Mouse (Mus musculus) liver, postnatal 0 days (tissue): ENCODE measurements around the gene Mrpl46. TPM values are rescaled to one million over a fixed set of nuclear protein-coding genes. Genes with fewer than 3 reads are reported as not detected.
A peak's percentile ranks its signal among the peaks of the same experiment; 100 is the strongest.

Source experiments
- ATAC-seq: fragments of 200-750 bp; cut with Nextera tagmentation; 2 replicates; pipeline ENCODE4 v1.8.0; 2017; ENCODE audit warnings: mild to moderate bottlenecking, moderate library complexity
- DNase-seq: peaks from one replicate; pipeline ENCODE4 v3.0.0-alpha.2; 2016
- H3K27ac ChIP-seq: fragments of 300-500 bp; sonication (generic); 2 replicates; pipeline ENCODE4 v1.5.1; 2014; ENCODE audit warnings: antibody characterized with exemption, moderate library complexity, mild to moderate bottlenecking, low read depth
- H3K27me3 ChIP-seq: fragments of 300-500 bp; sonication (generic); 2 replicates; pipeline ENCODE4 v1.6.1; 2014; ENCODE audit warnings: low read length, control low read depth, mixed read lengths; ENCODE audit not compliant: insufficient read depth
- H3K36me3 ChIP-seq: fragments of 300-500 bp; sonication (generic); replicated peaks from 2 replicates; pipeline ENCODE4 v1.6.1; 2014; ENCODE audit warnings: mild to moderate bottlenecking, control low read depth, low read length, moderate library complexity, mixed read lengths; ENCODE audit not compliant: insufficient read depth
- H3K4me1 ChIP-seq: fragments of 300-500 bp; sonication (generic); 2 replicates; pipeline ENCODE4 v1.6.1; 2014; ENCODE audit warnings: antibody characterized with exemption, mild to moderate bottlenecking, control low read depth; ENCODE audit not compliant: insufficient read depth
- H3K4me2 ChIP-seq: fragments of 300-500 bp; sonication (generic); 2 replicates; pipeline ENCODE4 v1.6.1; 2014; ENCODE audit warnings: low read depth, mild to moderate bottlenecking, low read length, moderate library complexity, mixed read lengths
- H3K4me3 ChIP-seq: fragments of 300-500 bp; sonication (generic); 2 replicates; pipeline ENCODE4 v1.5.1; 2014; ENCODE audit warnings: low read depth, low read length
- H3K9ac ChIP-seq: fragments of 300-500 bp; sonication (generic); replicated peaks from 2 replicates; pipeline ENCODE4 v1.6.1; 2014; ENCODE audit warnings: mild to moderate bottlenecking, moderate library complexity
- H3K9me3 ChIP-seq: fragments of 300-500 bp; sonication (generic); 2 replicates; pipeline ENCODE4 v1.6.1; 2016; ENCODE audit warnings: mild to moderate bottlenecking, control low read depth, low read length, mixed read lengths
- CTCF ChIP-seq: sonication (generic); IDR thresholded peaks from 2 replicates; pipeline ENCODE4 v1.5.1; 2016; ENCODE audit warnings: antibody characterized with exemption, low read depth
- EP300 ChIP-seq: IDR thresholded peaks from 2 replicates; pipeline ENCODE4 v1.6.1; 2016; ENCODE audit warnings: antibody characterized with exemption, low read depth, mild to moderate bottlenecking
- WGBS: fragments of 180-500 bp; shearing (Covaris S2); extraction: QIAGEN DNeasy Blood & Tissue Kit; methylation state at CpG from one replicate; pipeline ENCODE4 v1.1.7; 2014; ENCODE audit not compliant: insufficient replicate concordance; 5-methylcytosine and 5-hydroxymethylcytosine counted together
- polyA plus RNA-seq: library from polyadenylated mRNA; unstranded; fragments of >200 nt; fragmentation: Nextera tagmentation; extraction: Ambion mirVana; gene quantifications from 2 replicates; pipeline ENCODE4 v1.2.1, GENCODE M21; 2015

Gene Mrpl46
- polyA plus RNA-seq, 1 experiment from 2014 or later, result 36.8 TPM

DNA sequence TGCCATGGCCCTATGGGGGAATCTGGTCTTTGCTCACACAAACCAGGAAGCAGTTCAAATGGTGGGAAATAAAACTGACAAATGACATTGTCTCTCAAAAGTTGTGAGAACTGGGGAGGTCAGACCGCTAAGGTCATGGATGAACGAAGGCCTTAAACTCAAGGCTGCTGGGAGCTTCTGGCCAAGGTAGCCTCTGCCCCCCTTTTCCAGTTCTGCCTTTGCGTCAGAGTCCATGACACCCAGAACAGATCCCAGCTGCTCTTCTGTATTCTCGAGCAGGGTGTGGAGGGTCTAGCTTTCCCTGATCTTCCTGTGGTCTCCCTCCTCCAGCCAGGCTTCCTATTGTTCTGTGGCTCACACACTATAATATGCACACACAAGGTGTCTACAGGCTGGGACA lies 23.9 kb upstream of the Mrpl46 start:
- 65% methylated on average over 4 of the region's 4 CpGs for WGBS
- H3K27ac ChIP-seq, result no peak overlapping the region
- no peak overlapping the region for H3K9ac ChIP-seq
- H3K27me3 ChIP-seq, result no peaks in the 10 kb centered on the region
- H3K36me3 ChIP-seq, result no peaks in the 10 kb centered on the region
- TF ChIP-seq EP300 (no peak), CTCF (no peak)
- peaks cover 6% of the 10 kb centered on the region for H3K4me1 ChIP-seq
- H3K4me3 ChIP-seq, result no peak overlapping the region
- DNase-seq (no peak), ATAC-seq (no peak)
- H3K4me2 ChIP-seq, result no peak overlapping the region
- H3K9me3 ChIP-seq, result no peaks in the 10 kb centered on the region

GRCm38 (mm10) chr7:78803841-78804240 lies 20.5 kb upstream of the Mrpl46 start:
- H3K36me3 ChIP-seq, result no peaks in the 10 kb centered on the region
- H3K27me3 ChIP-seq, result no peaks in the 10 kb centered on the region
- no peak overlapping the region for H3K4me3 ChIP-seq
- no peaks in the 10 kb centered on the region for H3K9me3 ChIP-seq
- TF ChIP-seq EP300 (no peak), CTCF (peak; percentile 60)
- H3K9ac ChIP-seq, result no peak overlapping the region
- peaks cover 10% of the 10 kb centered on the region for H3K4me1 ChIP-seq
- ATAC-seq (peak; percentile 81), DNase-seq (peak; percentile 79)
- H3K4me2 ChIP-seq, result no peak overlapping the region
- WGBS, result 56% methylated on average over 3 of the region's 3 CpGs
- peak overlapping the region; percentile 30; the same call in 1 of the 2 replicates for H3K27ac ChIP-seq

GRCm38 (mm10) chr7:78799730-78800496 lies 16.6 kb upstream of the Mrpl46 start:
- H3K27ac ChIP-seq, result peak overlapping the region; percentile 75

GRCm38 (mm10) chr7:78797843-78798455 lies 14.6 kb upstream of the Mrpl46 start:
- DNase-seq, result no peak
- ATAC-seq, result no peak

More at GRCm38 (mm10) chr7:78799730-78800496, 16.6 kb upstream of the Mrpl46 start:
- TF ChIP-seq EP300 (peak; percentile 97), CTCF (no peak)
- 0 out of 2 replicates have a peak overlapping the region, but pooled peaks have one; percentile 2 for H3K9ac ChIP-seq
- no peaks in the 10 kb centered on the region for H3K27me3 ChIP-seq
- DNase-seq (no peak), ATAC-seq (peak; percentile 90)
- no peak overlapping the region for H3K4me3 ChIP-seq
- peak overlapping the region; percentile 55 for H3K4me2 ChIP-seq
- WGBS, result 44% methylated on average over 9 of the region's 9 CpGs
- no peaks in the 10 kb centered on the region for H3K9me3 ChIP-seq
- H3K4me1 ChIP-seq, result peaks cover 18% of the 10 kb centered on the region
- H3K36me3 ChIP-seq, result no peaks in the 10 kb centered on the region

DNA sequence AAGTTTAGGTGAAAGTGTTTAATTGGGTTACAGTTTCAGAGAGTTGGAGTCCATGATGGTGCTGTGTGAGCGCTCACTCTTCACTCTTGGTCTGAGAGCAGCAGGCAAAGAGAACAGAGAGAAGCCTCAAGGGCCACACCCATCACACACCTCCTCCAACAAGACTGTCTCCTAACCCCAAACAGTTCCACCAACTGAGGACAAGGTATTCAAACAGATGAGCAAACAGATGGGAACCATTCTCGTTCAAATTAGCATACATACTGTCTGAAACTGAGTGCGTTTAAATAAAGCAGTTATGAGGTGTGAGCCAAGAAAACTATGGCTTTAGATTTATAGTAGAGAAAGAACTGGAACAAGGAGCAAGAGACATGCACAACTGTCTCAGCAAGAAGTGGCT lies 13.3 kb upstream of the Mrpl46 start:
- Histone ChIP-seq H3K4me3 (no peak overlapping the region), H3K27ac (no peak overlapping the region), H3K27me3 (no peaks in the 10 kb centered on the region), H3K9ac (no peak overlapping the region), H3K9me3 (no peaks in the 10 kb centered on the region), H3K4me2 (no peak overlapping the region), H3K36me3 (peaks cover 7% of the 10 kb centered on the region; the same call in 1 of the 2 replicates), H3K4me1 (peaks cover 19% of the 10 kb centered on the region)
- WGBS, result 79% methylated on average over 3 of the region's 3 CpGs
- DNase-seq (no peak), ATAC-seq (no peak)
- TF ChIP-seq EP300 (no peak), CTCF (no peak)

More at GRCm38 (mm10) chr7:78797843-78798455, 14.6 kb upstream of the Mrpl46 start:
- Histone ChIP-seq H3K27ac (no peak overlapping the region), H3K9me3 (no peaks in the 10 kb centered on the region), H3K27me3 (no peaks in the 10 kb centered on the region), H3K36me3 (no peaks in the 10 kb centered on the region), H3K4me1 (peaks cover 19% of the 10 kb centered on the region), H3K4me2 (no peak overlapping the region), H3K9ac (no peak overlapping the region), H3K4me3 (no peak overlapping the region)
- WGBS, result 60% methylated on average over 9 of the region's 9 CpGs
- TF ChIP-seq CTCF, result no peak
- no peak for TF ChIP-seq EP300

- Histone ChIP-seq H3K36me3 (peaks cover 22% of the 10 kb centered on the region), H3K27me3 (no peaks in the 10 kb centered on the region), H3K4me2 (no peak overlapping the region), H3K4me1 (peaks cover 19% of the 10 kb centered on the region), H3K4me3 (no peak overlapping the region), H3K27ac (peak overlapping the region; percentile 39; the same call in 1 of the 2 replicates), H3K9ac (peak overlapping the region; percentile 16; the same call in 1 of the 2 replicates), H3K9me3 (no peaks in the 10 kb centered on the region)
- peak; percentile 12; the same call in 1 of the 2 replicates for ATAC-seq
- no peak for TF ChIP-seq EP300
- no peak for TF ChIP-seq CTCF
- DNase-seq, result no peak
- 64% methylated on average over 6 of the region's 6 CpGs for WGBS
These were observed 11.3 kb upstream of the Mrpl46 start for GRCm38 (mm10) chr7:78794571-78795092.
